Comparison of ENCODE assay signal across 23 mouse cellular contexts in genomic region chr9:11284549-11284948, GRCm38 (mm10).
DNase-seq lines count a peak whose midpoint lies in the region; ATAC-seq and TF ChIP-seq lines count a peak whose summit lies in the region.
"Had no signal": no experiment of that assay in that cellular context is flagged by ENCODE, and none has a peak within 500 bp of the region (broad histone marks: within the 10 kb centered on the region; RNA-seq: fewer than 3 reads in every experiment).

No protein-coding gene starts in this region.

- no peak for TF ChIP-seq POLR2A in brain, embryonic 14.5 days (IDR thresholded peaks at IDR 0.05; ENCODE audit: borderline replicate concordance, extremely low read depth, insufficient read depth, insufficient read length, poor library complexity, severe bottlenecking)

- peak; percentile 62; the same call in 1 of the 2 replicates for ATAC-seq in frontal cortex, adult (ENCODE audit: low TSS enrichment)
- ATAC-seq: intestine, embryonic 15.5 days; liver, embryonic 12.5 days; midbrain, embryonic 13.5 days had no signal

- DNase-seq in frontal cortex, postnatal 25 days (ENCODE audit: low spot score in 2 of 2) = no peak
- DNase-seq in brain, embryonic 14.5 days (ENCODE audit: low read depth) = peak; percentile 33
- DNase-seq in cerebellum, adult 18-20 months = peak; percentile 66 to 77
- peak; percentile 42 to 78 for DNase-seq in cerebellum, postnatal 14 days
- no peak for DNase-seq in lung, postnatal 36 days
- DNase-seq in ovary, postnatal 10 days (ENCODE audit: low spot score) = no peak
- DNase-seq: adrenal gland, adult 2 months; B cell, adult 2 months; embryo, embryonic 11 days; gastrocnemius, adult 2 months; heart, postnatal 36 days; kidney, adult 9 months; kidney, postnatal 14 days; layer of hippocampus, postnatal 36 days; lung, adult 18-20 months; lung, postnatal 10 days; retina, postnatal 1 day; right cerebral cortex, postnatal 4 days; thymus, postnatal 36 days had no signal

- no peak for TF ChIP-seq CTCF in brain, embryonic 14.5 days (IDR thresholded peaks at IDR 0.05; ENCODE audit: borderline replicate concordance, extremely low read depth, insufficient read depth, insufficient read length)

Comparison
In these comparisons a context has a peak if more than half of its experiments do, and no peak if none do; other contexts are left out.
1. DNase-seq: peak in brain, embryonic 14.5 days (single experiment), cerebellum, adult 18-20 months (2 of 2) and cerebellum, postnatal 14 days (2 of 2); none in frontal cortex, postnatal 25 days (0 of 2), lung, postnatal 36 days (single experiment) and ovary, postnatal 10 days (single experiment).